Mouse (Mus musculus): Measurements from ENCODE around the gene Tmsb15l. TPM values are rescaled to one million over a fixed set of nuclear protein-coding genes. Genes with fewer than 3 reads are reported as not detected.

Tmsb15l gene
- 50.4 TPM for polyA plus RNA-seq (2014; fragmentation: Illumina TruSeq; extraction: RNeasy Lipid Tissue Mini Kit (QIAGEN cat#74804))

GRCm38 (mm10) chrX:136976424-136977084 lies at the start of gene Tmsb15l, which contains the start of gene Tmsb15b1:
Gene Tmsb15l, minus strand, starts transcription at chrX:136976869.
Gene Tmsb15b1, minus strand, starts transcription at chrX:136976874.

GRCm38 (mm10) chrX:136992978-136993547 lies 16.4 kb upstream of the Tmsb15l start, which contains the start of gene Zcchc18:
Gene Zcchc18, plus strand, starts transcription at chrX:136993155.

GRCm38 (mm10) chrX:136975397-136975796 lies 1.3 kb downstream of the Tmsb15l start, which contains the start of gene Tmsb15b2:
Gene Tmsb15b2, minus strand, starts transcription at chrX:136975497.

GRCm38 (mm10) chrX:136927031-136927430 lies 49.6 kb downstream of the Tmsb15l start, which contains the start of gene H2bfm:
Gene H2bfm, plus strand, starts transcription at chrX:136927325.

Other genes with a start within 250 kb of the Tmsb15l start
- 993 TPM for gene Morf4l2, start 233.2 kb downstream of the Tmsb15l start, polyA plus RNA-seq (2014; fragmentation: Illumina TruSeq; extraction: RNeasy Lipid Tissue Mini Kit (QIAGEN cat#74804))
- gene Glra4, start 196.7 kb downstream of the Tmsb15l start, polyA plus RNA-seq (2014; fragmentation: Illumina TruSeq; extraction: RNeasy Lipid Tissue Mini Kit (QIAGEN cat#74804)), result not detected
- 29.3 TPM for gene Plp1, start 154.2 kb downstream of the Tmsb15l start, polyA plus RNA-seq (2014; fragmentation: Illumina TruSeq; extraction: RNeasy Lipid Tissue Mini Kit (QIAGEN cat#74804))
- gene Rab9b, start 108.1 kb downstream of the Tmsb15l start, polyA plus RNA-seq (2014; fragmentation: Illumina TruSeq; extraction: RNeasy Lipid Tissue Mini Kit (QIAGEN cat#74804)), result 0.71 TPM
- gene H2bfm, start 49.5 kb downstream of the Tmsb15l start, polyA plus RNA-seq (2014; fragmentation: Illumina TruSeq; extraction: RNeasy Lipid Tissue Mini Kit (QIAGEN cat#74804)), result not detected
- gene Tmsb15b2, start 1.4 kb downstream of the Tmsb15l start, polyA plus RNA-seq (2014; fragmentation: Illumina TruSeq; extraction: RNeasy Lipid Tissue Mini Kit (QIAGEN cat#74804)), result 738 TPM
- 50.6 TPM for gene Tmsb15b1, start within 50 bp of the Tmsb15l start, polyA plus RNA-seq (2014; fragmentation: Illumina TruSeq; extraction: RNeasy Lipid Tissue Mini Kit (QIAGEN cat#74804))
- 3.4 TPM for gene Zcchc18, start 16.3 kb upstream of the Tmsb15l start, polyA plus RNA-seq (2014; fragmentation: Illumina TruSeq; extraction: RNeasy Lipid Tissue Mini Kit (QIAGEN cat#74804))
- gene Slc25a53, start 61.4 kb upstream of the Tmsb15l start, polyA plus RNA-seq (2014; fragmentation: Illumina TruSeq; extraction: RNeasy Lipid Tissue Mini Kit (QIAGEN cat#74804)), result 11.3 TPM
- gene Fam199x, start 72.7 kb upstream of the Tmsb15l start, polyA plus RNA-seq (2014; fragmentation: Illumina TruSeq; extraction: RNeasy Lipid Tissue Mini Kit (QIAGEN cat#74804)), result 35.9 TPM
- not detected for gene Esx1, start 145.2 kb upstream of the Tmsb15l start, polyA plus RNA-seq (2014; fragmentation: Illumina TruSeq; extraction: RNeasy Lipid Tissue Mini Kit (QIAGEN cat#74804))

All from ovary, adult 10 weeks (tissue).